Mouse (Mus musculus) liver, embryonic 11.5 days (tissue): ENCODE data around the gene Tox3. TPM values are rescaled to one million over a fixed set of nuclear protein-coding genes. Genes with fewer than 3 reads are reported as not detected.

ENCODE experiments used
- ATAC-seq: fragments of 200-750 bp; cut with Nextera tagmentation; replicated peaks from 2 replicates; pipeline ENCODE4 v1.8.0; 2017; ENCODE audit warnings: moderate number of reproducible peaks, mild to moderate bottlenecking, moderate TSS enrichment, moderate library complexity; ENCODE audit not compliant: low FRiP score
- DNase-seq: peaks from one replicate; pipeline ENCODE4 v3.0.0-alpha.2; 2017; ENCODE audit warnings: low spot score
- H3K27ac ChIP-seq: fragments of 300-500 bp; sonication (generic); 2 replicates; pipeline ENCODE4 v1.5.1; 2014; ENCODE audit warnings: mild to moderate bottlenecking, low read depth, low read length, control low read depth
- H3K27me3 ChIP-seq: fragments of 300-500 bp; sonication (generic); replicated peaks from 2 replicates; pipeline ENCODE4 v1.6.1; 2014; ENCODE audit warnings: low read length, mixed read lengths; ENCODE audit not compliant: control insufficient read depth, insufficient read depth
- H3K36me3 ChIP-seq: fragments of 300-500 bp; sonication (generic); 2 replicates; pipeline ENCODE4 v1.6.1; 2014; ENCODE audit warnings: mild to moderate bottlenecking, low read length, moderate library complexity, mixed read lengths; ENCODE audit not compliant: control insufficient read depth, insufficient read depth
- H3K4me1 ChIP-seq: fragments of 300-500 bp; sonication (generic); replicated peaks from 2 replicates; pipeline ENCODE4 v1.6.1; 2014; ENCODE audit warnings: low read length, mixed read lengths; ENCODE audit not compliant: control insufficient read depth, insufficient read depth
- H3K4me2 ChIP-seq: fragments of 300-500 bp; sonication (generic); 2 replicates; pipeline ENCODE4 v1.6.1; 2014; ENCODE audit warnings: mild to moderate bottlenecking, control low read depth, moderate library complexity
- H3K4me3 ChIP-seq: fragments of 300-500 bp; sonication (generic); 2 replicates; pipeline ENCODE4 v1.5.1; 2014; ENCODE audit warnings: low read depth, low read length, control low read depth
- H3K9ac ChIP-seq: fragments of 300-500 bp; sonication (generic); 2 replicates; pipeline ENCODE4 v1.6.1; 2014; ENCODE audit warnings: low read depth, low read length, control low read depth
- H3K9me3 ChIP-seq: fragments of 300-500 bp; sonication (generic); 2 replicates; pipeline ENCODE4 v1.6.1; 2016; ENCODE audit warnings: low read length, inconsistent platforms, mixed read lengths; ENCODE audit not compliant: control insufficient read depth
- WGBS: fragments of 180-500 bp; shearing (Covaris S2); extraction: QIAGEN DNeasy Blood & Tissue Kit; methylation state at CpG from one replicate; pipeline ENCODE4 v1.1.7; 2014; 5-methylcytosine and 5-hydroxymethylcytosine counted together
- polyA plus RNA-seq: library from polyadenylated mRNA; unstranded; fragments of >200 nt; fragmentation: Nextera tagmentation; extraction: Ambion mirVana; gene quantifications from 2 replicates; pipeline ENCODE4 v1.2.1, GENCODE M21; 2014

Tox3 gene
- 1.8 TPM in 2 replicates for polyA plus RNA-seq

DNA sequence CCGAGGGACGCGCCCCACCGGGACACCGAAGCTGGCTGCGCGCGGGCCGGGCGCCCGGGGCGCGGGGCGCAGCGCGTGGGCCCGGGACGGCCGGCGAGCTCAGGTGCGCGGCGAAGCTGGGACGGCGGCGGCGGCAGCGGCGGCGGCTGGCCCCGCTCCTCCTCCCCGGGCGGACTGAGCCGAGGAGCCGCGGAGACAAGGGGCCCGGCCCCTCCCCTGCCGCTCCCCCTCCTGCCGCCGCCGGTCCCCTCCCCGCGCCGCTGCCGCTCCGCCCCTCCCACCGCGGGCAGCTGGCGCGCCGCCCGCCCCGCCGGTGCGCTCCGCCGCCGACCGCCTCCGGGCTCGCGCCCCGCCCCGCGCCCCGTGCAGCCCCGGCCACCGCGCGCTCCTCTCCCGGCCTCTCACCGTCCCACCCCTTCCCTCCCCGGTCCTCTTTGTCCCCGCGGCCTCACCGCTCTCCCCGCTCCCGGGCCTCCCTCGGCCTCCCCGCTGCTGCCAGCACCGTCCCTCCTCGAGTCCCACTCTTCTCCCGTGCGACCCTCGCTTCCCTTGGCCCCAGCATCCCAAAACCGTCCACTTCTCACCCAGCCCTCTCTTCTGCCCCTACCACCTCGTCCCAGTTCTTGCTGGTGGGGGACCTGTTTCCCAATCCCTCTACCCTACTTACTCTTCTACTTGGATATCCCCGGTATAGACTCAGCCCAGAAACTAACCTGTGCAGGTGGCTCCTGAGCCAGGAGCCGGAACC is at the start of gene Tox3:
TSS of gene Tox3 (minus strand) at position 166 of the 748 bp plus-strand sequence.
- peak within 1 kb of the TSS; percentile 53 for H3K9ac ChIP-seq
- ATAC-seq (peak; percentile 57), DNase-seq (peak; percentile 44)
- H3K36me3 ChIP-seq, result no peaks in the 10 kb centered on the region
- H3K4me2 ChIP-seq, result peak within 1 kb of the TSS; percentile 75
- H3K4me3 ChIP-seq, result peak within 1 kb of the TSS; percentile 62
- no peak within 1 kb of the TSS; the same call in 1 of the 2 replicates for H3K27ac ChIP-seq
- peaks cover 2% of the 10 kb centered on the region; the same call in 1 of the 2 replicates for H3K4me1 ChIP-seq
- no peaks in the 10 kb centered on the region for H3K9me3 ChIP-seq
- peaks cover 43% of the 10 kb centered on the region for H3K27me3 ChIP-seq
- WGBS, result 5% methylated on average over 28 of the region's 89 CpGs

DNA sequence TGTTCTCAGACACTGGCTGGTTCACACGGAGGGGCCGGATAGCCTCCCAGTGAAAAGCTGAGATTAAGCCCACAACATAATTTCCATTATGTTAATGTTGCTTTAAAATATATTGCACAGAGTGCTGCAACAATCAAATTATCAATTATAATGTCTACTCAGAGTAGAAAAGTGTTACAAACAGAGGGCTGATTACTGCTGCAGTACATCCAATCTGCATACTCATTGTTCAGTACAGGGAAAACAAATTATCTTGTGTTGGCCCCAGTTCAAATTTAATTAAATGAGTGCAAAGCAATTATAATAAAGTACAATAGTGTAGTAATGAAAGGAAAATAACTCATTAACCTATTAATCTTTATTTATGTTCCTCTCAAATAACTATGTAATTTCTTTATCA is 44.5 kb upstream of the Tox3 start:
- Histone ChIP-seq H3K4me1 (no peaks in the 10 kb centered on the region), H3K9me3 (no peaks in the 10 kb centered on the region), H3K4me2 (no peak overlapping the region), H3K27me3 (no peaks in the 10 kb centered on the region), H3K36me3 (no peaks in the 10 kb centered on the region), H3K4me3 (no peak overlapping the region), H3K9ac (no peak overlapping the region), H3K27ac (no peak overlapping the region)
- DNase-seq, result no peak
- no peak for ATAC-seq
- 81% methylated on average over 2 of the region's 2 CpGs for WGBS

DNA sequence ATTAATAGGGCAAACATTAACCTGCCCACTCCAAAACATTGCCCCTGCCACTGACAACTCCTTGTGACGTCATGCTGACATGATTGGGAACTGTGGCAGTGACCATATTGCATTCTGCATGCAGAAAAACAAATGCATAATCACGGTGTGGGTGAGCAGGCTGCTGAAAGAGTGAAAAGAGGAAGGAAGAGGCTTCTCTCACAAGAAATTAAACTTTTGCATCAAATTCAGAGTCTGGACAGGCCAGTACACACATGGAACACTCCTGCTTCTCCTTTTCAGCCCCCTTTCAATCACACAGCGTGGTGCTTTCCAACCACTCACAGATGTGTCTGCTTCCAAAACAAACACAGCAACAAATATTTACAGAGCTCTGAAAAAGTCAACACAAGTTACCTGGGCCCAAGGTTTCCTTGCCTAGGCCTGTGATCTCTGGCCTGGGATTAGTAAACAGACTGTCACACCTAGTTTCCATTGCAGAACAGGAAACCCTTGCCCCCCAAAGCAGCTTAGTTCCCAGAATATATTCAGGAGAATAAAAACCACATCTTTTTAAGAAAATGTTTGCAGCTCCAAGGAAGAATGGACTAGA is 43.4 kb upstream of the Tox3 start:
- no peak overlapping the region for H3K4me3 ChIP-seq
- H3K9ac ChIP-seq, result no peak overlapping the region
- ATAC-seq (0 out of 2 replicates have a peak, but pooled peaks have one; percentile 31), DNase-seq (no peak)
- WGBS, result 56% methylated on average over 3 of the region's 3 CpGs
- H3K4me2 ChIP-seq, result no peak overlapping the region
- H3K27ac ChIP-seq, result no peak overlapping the region
- no peaks in the 10 kb centered on the region for H3K9me3 ChIP-seq
- no peaks in the 10 kb centered on the region for H3K4me1 ChIP-seq
- no peaks in the 10 kb centered on the region for H3K27me3 ChIP-seq
- no peaks in the 10 kb centered on the region for H3K36me3 ChIP-seq

GRCm38 (mm10) chr8:90390827-90391226 is 42.7 kb upstream of the Tox3 start:
- Histone ChIP-seq H3K9ac (no peak overlapping the region), H3K4me2 (no peak overlapping the region), H3K4me3 (no peak overlapping the region)

GRCm38 (mm10) chr8:90379064-90379463 is 30.9 kb upstream of the Tox3 start:
- DNase-seq (no peak), ATAC-seq (no peak)
- Histone ChIP-seq H3K9ac (no peak overlapping the region), H3K27ac (no peak overlapping the region), H3K4me1 (no peaks in the 10 kb centered on the region), H3K4me3 (no peak overlapping the region), H3K9me3 (no peaks in the 10 kb centered on the region), H3K36me3 (no peaks in the 10 kb centered on the region), H3K27me3 (no peaks in the 10 kb centered on the region), H3K4me2 (no peak overlapping the region)
- WGBS, result 74% methylated on average over 6 of the region's 6 CpGs

More at GRCm38 (mm10) chr8:90390827-90391226, 42.7 kb upstream of the Tox3 start:
- Histone ChIP-seq H3K27me3 (no peaks in the 10 kb centered on the region), H3K36me3 (no peaks in the 10 kb centered on the region), H3K27ac (no peak overlapping the region), H3K4me1 (no peaks in the 10 kb centered on the region), H3K9me3 (no peaks in the 10 kb centered on the region)
- ATAC-seq (no peak), DNase-seq (no peak)
- 90% methylated on average over 1 of the region's 1 CpGs for WGBS

DNA sequence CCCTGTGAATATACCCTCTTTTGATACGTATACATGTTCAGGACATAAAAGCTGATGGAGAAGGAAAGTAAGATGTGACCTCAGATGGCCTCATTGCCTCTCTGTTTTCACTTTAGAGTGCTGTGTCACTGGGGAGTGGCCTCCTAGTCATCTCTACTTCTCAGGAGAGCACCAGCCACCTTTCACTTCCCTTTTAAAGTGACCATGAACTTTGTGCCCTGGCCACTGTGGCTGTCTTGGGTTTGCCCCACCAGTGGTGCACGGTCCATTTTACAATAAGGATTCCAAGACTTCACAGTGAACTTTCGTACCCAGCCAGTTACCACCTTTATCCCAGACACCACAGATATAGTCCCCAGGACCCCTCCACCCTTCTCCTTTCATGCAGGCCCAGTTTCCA is 29.9 kb upstream of the Tox3 start:
- Histone ChIP-seq H3K27me3 (no peaks in the 10 kb centered on the region), H3K9ac (no peak overlapping the region), H3K36me3 (no peaks in the 10 kb centered on the region), H3K9me3 (no peaks in the 10 kb centered on the region), H3K4me1 (no peaks in the 10 kb centered on the region), H3K27ac (no peak overlapping the region), H3K4me2 (no peak overlapping the region), H3K4me3 (no peak overlapping the region)
- ATAC-seq (no peak), DNase-seq (no peak)
- WGBS, result 84% methylated on average over 3 of the region's 3 CpGs

GRCm38 (mm10) chr8:90371611-90372222 is 23.6 kb upstream of the Tox3 start:
- no peak overlapping the region for H3K4me3 ChIP-seq
- no peak overlapping the region for H3K4me2 ChIP-seq
- ATAC-seq (no peak), DNase-seq (no peak)
- H3K9ac ChIP-seq, result no peak overlapping the region
- no peaks in the 10 kb centered on the region for H3K9me3 ChIP-seq
- no peak overlapping the region for H3K27ac ChIP-seq
- no peaks in the 10 kb centered on the region for H3K36me3 ChIP-seq
- H3K4me1 ChIP-seq, result no peaks in the 10 kb centered on the region
- WGBS, result 80% methylated on average over 10 of the region's 10 CpGs
- H3K27me3 ChIP-seq, result no peaks in the 10 kb centered on the region

GRCm38 (mm10) chr8:90369876-90370275 is 21.7 kb upstream of the Tox3 start:
- DNase-seq, result no peak
- Histone ChIP-seq H3K27ac (no peak overlapping the region), H3K4me3 (no peak overlapping the region), H3K36me3 (no peaks in the 10 kb centered on the region), H3K9me3 (no peaks in the 10 kb centered on the region), H3K27me3 (no peaks in the 10 kb centered on the region), H3K9ac (no peak overlapping the region), H3K4me1 (no peaks in the 10 kb centered on the region), H3K4me2 (no peak overlapping the region)
- ATAC-seq, result no peak
- 37% methylated on average over 3 of the region's 3 CpGs for WGBS
